Mouse (Mus musculus) CD4-positive, CD25-positive, alpha-beta regulatory T cell, adult 2 months (primary cell): Measurements from ENCODE around the gene Ebf1.
A peak's percentile ranks its signal among the peaks of the same experiment; 100 is the strongest.

Experiments used
- DNase-seq: peaks from one replicate; pipeline ENCODE4 v3.0.0-alpha.2; 2012; ENCODE audit warnings: low read depth, low spot score

Gene Ebf1

GRCm38 (mm10) chr11:44738046-44738445, 120.9 kb downstream of the Ebf1 start:
- no peak for DNase-seq

- no peak for DNase-seq
Observed at GRCm38 (mm10) chr11:44738820-44739219, 121.7 kb downstream of the Ebf1 start.

- no peak for DNase-seq
Observed at GRCm38 (mm10) chr11:44740278-44741041, 123.3 kb downstream of the Ebf1 start.

GRCm38 (mm10) chr11:44741042-44741491, 124.0 kb downstream of the Ebf1 start:
- no peak for DNase-seq

- DNase-seq: no peak
Observed at GRCm38 (mm10) chr11:44744446-44744845, 127.3 kb downstream of the Ebf1 start.

GRCm38 (mm10) chr11:44745946-44746345, 128.8 kb downstream of the Ebf1 start:
- DNase-seq: no peak

- no peak for DNase-seq
Observed at GRCm38 (mm10) chr11:44746731-44747130, 129.6 kb downstream of the Ebf1 start.

- DNase-seq: no peak
Observed at GRCm38 (mm10) chr11:44749309-44749708, 132.2 kb downstream of the Ebf1 start.

GRCm38 (mm10) chr11:44754336-44754735, 137.2 kb downstream of the Ebf1 start:
- no peak for DNase-seq

GRCm38 (mm10) chr11:44756321-44756720, 139.2 kb downstream of the Ebf1 start:
- DNase-seq: no peak

- no peak for DNase-seq
Observed at GRCm38 (mm10) chr11:44758857-44759256, 141.7 kb downstream of the Ebf1 start.

- no peak for DNase-seq
Observed at GRCm38 (mm10) chr11:44761128-44761996, 144.2 kb downstream of the Ebf1 start.

- DNase-seq: no peak
Observed at GRCm38 (mm10) chr11:44763992-44764835, 147.1 kb downstream of the Ebf1 start.

GRCm38 (mm10) chr11:44764988-44765387, 147.9 kb downstream of the Ebf1 start:
- DNase-seq: no peak

- no peak for DNase-seq
Observed at GRCm38 (mm10) chr11:44766246-44766645, 149.1 kb downstream of the Ebf1 start.

- DNase-seq: no peak
Observed at GRCm38 (mm10) chr11:44767322-44767721, 150.2 kb downstream of the Ebf1 start.

GRCm38 (mm10) chr11:44768346-44768745, 151.2 kb downstream of the Ebf1 start:
- no peak for DNase-seq

- DNase-seq: no peak
Observed at GRCm38 (mm10) chr11:44770989-44771564, 154.0 kb downstream of the Ebf1 start.

- DNase-seq: peak; percentile 36
Observed at GRCm38 (mm10) chr11:44774411-44774810, 157.3 kb downstream of the Ebf1 start.

GRCm38 (mm10) chr11:44775549-44775948, 158.4 kb downstream of the Ebf1 start:
- DNase-seq: no peak

- DNase-seq: no peak
Observed at GRCm38 (mm10) chr11:44776556-44776955, 159.4 kb downstream of the Ebf1 start.
